Mouse (Mus musculus) forebrain, embryonic 12.5 days (tissue): ENCODE measurements at regions not wholly inside any gene's neighbourhood (a gene's known extent, or its start where the extent isn't known, plus 50 kb on each side); places are given as distances from the start of the nearest gene placed in this dataset. TPM values are rescaled to one million over a fixed set of nuclear protein-coding genes. Genes with fewer than 3 reads are reported as not detected.

Source experiments
- ATAC-seq: fragments of 200-750 bp; cut with Nextera tagmentation; 2 replicates; pipeline ENCODE4 v1.8.0; 2017; ENCODE audit warnings: moderate TSS enrichment; ENCODE audit not compliant: low FRiP score
- H3K27ac ChIP-seq: fragments of 300-500 bp; sonication (generic); 2 replicates; pipeline ENCODE4 v1.5.1; 2016; ENCODE audit warnings: mild to moderate bottlenecking
- H3K27me3 ChIP-seq: fragments of 300-500 bp; sonication (generic); 2 replicates; pipeline ENCODE4 v1.6.1; 2016; ENCODE audit warnings: mild to moderate bottlenecking
- H3K36me3 ChIP-seq: fragments of 300-500 bp; sonication (generic); replicated peaks from 2 replicates; pipeline ENCODE4 v1.6.1; 2016; ENCODE audit warnings: mild to moderate bottlenecking
- H3K4me1 ChIP-seq: fragments of 300-500 bp; sonication (generic); 2 replicates; pipeline ENCODE4 v1.6.1; 2016
- H3K4me2 ChIP-seq: fragments of 300-500 bp; sonication (generic); 2 replicates; pipeline ENCODE4 v1.6.1; 2016; ENCODE audit warnings: mild to moderate bottlenecking, moderate library complexity
- H3K4me3 ChIP-seq: fragments of 300-500 bp; sonication (generic); replicated peaks from 2 replicates; pipeline ENCODE4 v1.5.1; 2016; ENCODE audit warnings: mild to moderate bottlenecking
- H3K9ac ChIP-seq: fragments of 300-500 bp; sonication (generic); 2 replicates; pipeline ENCODE4 v1.6.1; 2016; ENCODE audit warnings: mild to moderate bottlenecking
- H3K9me3 ChIP-seq: fragments of 300-500 bp; sonication (generic); 2 replicates; pipeline ENCODE4 v1.6.1; 2016
- WGBS: fragments of 180-500 bp; shearing (Covaris S2); methylation state at CpG from one replicate; pipeline ENCODE4 v1.1.7; 2016; 5-methylcytosine and 5-hydroxymethylcytosine counted together
- microRNA-seq: library from miRNA; unstranded; fragments of <30 nt; microRNA quantifications from one replicate; pipeline ENCODE4, GENCODE M21; 2017

- no peaks in the 10 kb centered on the region; the same call in none of the 2 replicates for H3K4me1 ChIP-seq
- H3K27ac ChIP-seq: no peak overlapping the region
- H3K4me3 ChIP-seq: no peak overlapping the region
- no peaks in the 10 kb centered on the region for H3K27me3 ChIP-seq
- no peak overlapping the region for H3K9ac ChIP-seq
- no peaks in the 10 kb centered on the region for H3K36me3 ChIP-seq
- 85% methylated on average over 3 of the region's 3 CpGs for WGBS
- no peaks in the 10 kb centered on the region for H3K9me3 ChIP-seq
- no peak for ATAC-seq
- no peak overlapping the region for H3K4me2 ChIP-seq
These were observed 75.4 kb upstream of the Klf12 start for GRCm38 (mm10) chr14:100359881-100360280.

GRCm38 (mm10) chr14:100357131-100357530 is 72.7 kb upstream of the Klf12 start:
- H3K9ac ChIP-seq: no peak overlapping the region
- H3K27ac ChIP-seq: no peak overlapping the region
- H3K9me3 ChIP-seq: no peaks in the 10 kb centered on the region
- H3K4me2 ChIP-seq: no peak overlapping the region
- no peaks in the 10 kb centered on the region for H3K27me3 ChIP-seq
- ATAC-seq: no peak
- no peak overlapping the region for H3K4me3 ChIP-seq
- no peaks in the 10 kb centered on the region; the same call in none of the 2 replicates for H3K4me1 ChIP-seq
- WGBS: 76% methylated on average over 4 of the region's 4 CpGs
- no peaks in the 10 kb centered on the region for H3K36me3 ChIP-seq

GRCm38 (mm10) chr14:100353508-100353907 is 69.0 kb upstream of the Klf12 start:
- 77% methylated on average over 4 of the region's 4 CpGs for WGBS

GRCm38 (mm10) chr14:100352961-100353452 is 68.5 kb upstream of the Klf12 start:
- ATAC-seq: no peak
- no peaks in the 10 kb centered on the region for H3K4me1 ChIP-seq
- no peaks in the 10 kb centered on the region for H3K27me3 ChIP-seq
- no peak overlapping the region for H3K4me2 ChIP-seq
- 47% methylated on average over 4 of the region's 4 CpGs for WGBS
- no peaks in the 10 kb centered on the region for H3K36me3 ChIP-seq
- no peak overlapping the region for H3K27ac ChIP-seq
- H3K4me3 ChIP-seq: no peak overlapping the region
- H3K9ac ChIP-seq: no peak overlapping the region
- H3K9me3 ChIP-seq: no peaks in the 10 kb centered on the region

More at GRCm38 (mm10) chr14:100353508-100353907, 69.0 kb upstream of the Klf12 start:
- Histone ChIP-seq H3K27ac (no peak overlapping the region), H3K9ac (no peak overlapping the region), H3K4me1 (no peaks in the 10 kb centered on the region), H3K36me3 (no peaks in the 10 kb centered on the region), H3K27me3 (no peaks in the 10 kb centered on the region), H3K9me3 (no peaks in the 10 kb centered on the region), H3K4me3 (no peak overlapping the region), H3K4me2 (no peak overlapping the region)
- ATAC-seq: no peak

GRCm38 (mm10) chr14:100351004-100351403 is 66.5 kb upstream of the Klf12 start:
- Histone ChIP-seq H3K4me3 (no peak overlapping the region), H3K27ac (no peak overlapping the region), H3K36me3 (no peaks in the 10 kb centered on the region), H3K4me1 (no peaks in the 10 kb centered on the region), H3K9me3 (no peaks in the 10 kb centered on the region), H3K4me2 (no peak overlapping the region), H3K27me3 (no peaks in the 10 kb centered on the region), H3K9ac (no peak overlapping the region)
- 94% methylated on average over 7 of the region's 7 CpGs for WGBS
- ATAC-seq: no peak

- H3K36me3 ChIP-seq: no peaks in the 10 kb centered on the region
- no peaks in the 10 kb centered on the region for H3K27me3 ChIP-seq
- H3K4me2 ChIP-seq: no peak overlapping the region
- 85% methylated on average over 9 of the region's 9 CpGs for WGBS
- H3K9ac ChIP-seq: no peak overlapping the region
- H3K4me3 ChIP-seq: no peak overlapping the region
- H3K4me1 ChIP-seq: no peaks in the 10 kb centered on the region
- no peaks in the 10 kb centered on the region for H3K9me3 ChIP-seq
- H3K27ac ChIP-seq: no peak overlapping the region
- no peak for ATAC-seq
These were observed 65.7 kb upstream of the Klf12 start for GRCm38 (mm10) chr14:100350021-100350790.

- H3K9me3 ChIP-seq: no peaks in the 10 kb centered on the region
- H3K4me3 ChIP-seq: no peak overlapping the region
- no peak overlapping the region for H3K4me2 ChIP-seq
- 91% methylated on average over 4 of the region's 4 CpGs for WGBS
- H3K27me3 ChIP-seq: no peaks in the 10 kb centered on the region
- ATAC-seq: no peak
- H3K4me1 ChIP-seq: no peaks in the 10 kb centered on the region
- H3K9ac ChIP-seq: no peak overlapping the region
- no peak overlapping the region for H3K27ac ChIP-seq
- no peaks in the 10 kb centered on the region for H3K36me3 ChIP-seq
These were observed 64.1 kb upstream of the Klf12 start for GRCm38 (mm10) chr14:100348336-100349164.

- Histone ChIP-seq H3K36me3 (no peaks in the 10 kb centered on the region), H3K9me3 (no peaks in the 10 kb centered on the region), H3K4me1 (no peaks in the 10 kb centered on the region), H3K4me2 (no peak overlapping the region), H3K9ac (no peak overlapping the region), H3K27ac (no peak overlapping the region), H3K27me3 (no peaks in the 10 kb centered on the region), H3K4me3 (no peak overlapping the region)
- WGBS: 85% methylated on average over 4 of the region's 4 CpGs
- no peak for ATAC-seq
These were observed 52.4 kb upstream of the Klf12 start for GRCm38 (mm10) chr14:100336926-100337325.

Small RNAs in the stretch of these regions (microRNA-seq; reads per million reads assigned to microRNA genes)
- gene Gm22401: not detected
